Mouse (Mus musculus) left cerebral cortex, adult 2 months (tissue): ENCODE measurements around the gene Gfpt1. TPM values are rescaled to one million over a fixed set of nuclear protein-coding genes. Genes with fewer than 3 reads are reported as not detected.
"Not testable (repeated sequence)": the region's sequence is repeated elsewhere in the genome, so short reads cannot be mapped to it uniquely, and the experiment has no call there.

ENCODE experiments used
- DNase-seq, 2 experiments: peaks; one replicate each; pipeline ENCODE4 v3.0.0; 2021 to 2022; ENCODE audit warnings: low spot score in 2 of 2, mixed read lengths in 1 of 2; ENCODE audit errors: extremely low spot score in 1 of 2
- H3K27ac ChIP-seq: fragments of 200-600 bp; 2 replicates; pipeline ENCODE4 v1.8.1; 2022
- H3K4me3 ChIP-seq: fragments of 200-600 bp; 2 replicates; pipeline ENCODE4 v1.8.1; 2022
- CTCF ChIP-seq: fragments of 200-600 bp; IDR thresholded peaks from 2 replicates; pipeline ENCODE4 v1.8.1; 2022; ENCODE audit warnings: antibody characterized with exemption, mild to moderate bottlenecking, moderate library complexity
- intact Hi-C: fragments of 180-260 bp; cut with DNase I; formaldehyde crosslinking; loops from one replicate; pipeline ENCODE4 v1.15.1; 2025
- total RNA-seq, 2 experiments: library from RNA; stranded (reverse); gene quantifications; 2 replicates each; pipeline ENCODE4 v1.2.3; 2021

Gfpt1 gene
- total RNA-seq, 2 experiments from 2014 or later = 51.5 to 56.0 TPM

GRCm38 (mm10) chr6:87018874-87019273 is 23.8 kb upstream of the Gfpt1 start:
- no peak for DNase-seq
- intact Hi-C loops = no loop called here
- no peak overlapping the region for H3K27ac ChIP-seq
- TF ChIP-seq CTCF = no peak
- H3K4me3 ChIP-seq = no peak overlapping the region

- no peak for TF ChIP-seq CTCF
- DNase-seq = no peak
- H3K4me3 ChIP-seq = no peak overlapping the region
- intact Hi-C loops = no loop called here
- H3K27ac ChIP-seq = no peak overlapping the region
Measured at GRCm38 (mm10) chr6:87021791-87022190, 20.9 kb upstream of the Gfpt1 start.

GRCm38 (mm10) chr6:87026980-87027379 is 15.7 kb upstream of the Gfpt1 start:
- no peak overlapping the region for H3K27ac ChIP-seq
- intact Hi-C loops = no loop called here
- no peak for TF ChIP-seq CTCF
- DNase-seq = no peak
- H3K4me3 ChIP-seq = no peak overlapping the region

- no peak overlapping the region for H3K4me3 ChIP-seq
- no peak for TF ChIP-seq CTCF
- H3K27ac ChIP-seq = no peak overlapping the region
- intact Hi-C loops = no loop called here
- no peak for DNase-seq
Measured at GRCm38 (mm10) chr6:87028881-87029280, 13.8 kb upstream of the Gfpt1 start.

- H3K4me3 ChIP-seq, DNase-seq, intact Hi-C loops, H3K27ac ChIP-seq: not testable (repeated sequence)
Measured at GRCm38 (mm10) chr6:87031310-87031709, 11.3 kb upstream of the Gfpt1 start.

GRCm38 (mm10) chr6:87032401-87032800 is 10.2 kb upstream of the Gfpt1 start:
- no peak for DNase-seq
- Histone ChIP-seq H3K4me3 (no peak overlapping the region), H3K27ac (no peak overlapping the region)
- intact Hi-C loops = no loop called here
- no peak for TF ChIP-seq CTCF

- Histone ChIP-seq H3K4me3 (no peak overlapping the region), H3K27ac (no peak overlapping the region)
- DNase-seq = no peak
- intact Hi-C loops = no loop called here
- TF ChIP-seq CTCF = no peak
Measured at GRCm38 (mm10) chr6:87034395-87034794, 8.3 kb upstream of the Gfpt1 start.

GRCm38 (mm10) chr6:87037826-87038620 is 4.6 kb upstream of the Gfpt1 start:
- intact Hi-C loops = no loop called here
- no peak for DNase-seq
- Histone ChIP-seq H3K27ac (no peak overlapping the region), H3K4me3 (no peak overlapping the region)
- no peak for TF ChIP-seq CTCF

- intact Hi-C loops = no loop called here
- H3K27ac ChIP-seq = no peak overlapping the region
- no peak overlapping the region for H3K4me3 ChIP-seq
- no peak for DNase-seq
- TF ChIP-seq CTCF = no peak
Measured at GRCm38 (mm10) chr6:87039161-87039560, 3.5 kb upstream of the Gfpt1 start.

- DNase-seq = no peak
- Histone ChIP-seq H3K27ac (peak overlapping the region; percentile 62), H3K4me3 (no peak overlapping the region)
- no peak for TF ChIP-seq CTCF
- intact Hi-C loops = no loop called here
Measured at GRCm38 (mm10) chr6:87040971-87041370, 1.7 kb upstream of the Gfpt1 start.

GRCm38 (mm10) chr6:87041431-87041830 is 1.2 kb upstream of the Gfpt1 start:
- Histone ChIP-seq H3K27ac (peak overlapping the region; percentile 62), H3K4me3 (no peak overlapping the region)
- intact Hi-C loops = no loop called here
- DNase-seq = no peak
- no peak for TF ChIP-seq CTCF

GRCm38 (mm10) chr6:87042004-87042336 is 676 bp upstream of the Gfpt1 start:
- Histone ChIP-seq H3K4me3 (peak overlapping the region; percentile 96), H3K27ac (peak overlapping the region; percentile 98)
- no peak for DNase-seq
- no peak for TF ChIP-seq CTCF
- intact Hi-C loops = no loop called here

- Histone ChIP-seq H3K4me3 (peak overlapping the region; percentile 96), H3K27ac (peak overlapping the region; percentile 89)
- intact Hi-C loops = no loop called here
- TF ChIP-seq CTCF = no peak
- DNase-seq = no peak
Measured at GRCm38 (mm10) chr6:87043131-87043516, 478 bp downstream of the Gfpt1 start.
